Mouse (Mus musculus) Patski (cell line): ENCODE data around the gene Evx2. TPM values are rescaled to one million over a fixed set of nuclear protein-coding genes. Genes with fewer than 3 reads are reported as not detected.

Experiments
- ATAC-seq: fragments of 100-300 bp; one replicate; pipeline ENCODE4 v1.8.0; 2021
- CTCF ChIA-PET: fragments of 350-600 bp; sonication (Branson Sonifier 250); formaldehyde crosslinking; loops from one replicate; lab custom pipeline; 2022; ENCODE audit warnings: inconsistent platforms; lab: Charles Lee
- POLR2A ChIA-PET: fragments of 350-600 bp; sonication (Branson Sonifier 250); formaldehyde crosslinking; loops from one replicate; lab custom pipeline; 2022; ENCODE audit warnings: antibody characterized with exemption, inconsistent platforms; lab: Charles Lee
- DNase-seq: peaks from one replicate; pipeline ENCODE4 v3.0.0-alpha.2; 2011; ENCODE audit warnings: low read depth, low spot score
- H3K27me3 ChIP-seq: fragments of 371-371 bp; one replicate; pipeline ENCODE4 v1.5.1; 2021
- CTCF ChIP-seq: fragments of 100-300 bp; IDR thresholded peaks from one replicate; pipeline ENCODE4 v1.5.1; 2021
- in situ Hi-C: fragments of 300-500 bp; cut with MboI; formaldehyde crosslinking; loops from 3 replicates; pipeline ENCODE4 v1.11.1; 2018; ENCODE audit warnings: low pct_unique_long_range_greater_than_20kb, mixed read lengths
- polyA plus RNA-seq: library from polyadenylated mRNA; unstranded; gene quantifications from one replicate; pipeline ENCODE4 v1.2.3, GENCODE M21; 2021

The Evx2 gene
- not detected for polyA plus RNA-seq

- CTCF ChIA-PET = no interaction called here
Measured at GRCm38 (mm10) chr2:74659507-74660005, at the start of gene Evx2. TSS of gene Evx2 (minus strand) at chr2:74659557.

GRCm38 (mm10) chr2:74708676-74709075 is 49.3 kb upstream of the Evx2 start:
- TF ChIP-seq CTCF = no peak
- peaks cover 16% of the 10 kb centered on the region for H3K27me3 ChIP-seq
- in situ Hi-C loops = no loop called here
- ATAC-seq (no peak), DNase-seq (no peak)
- POLR2A ChIA-PET = no interaction called here
- CTCF ChIA-PET = interaction anchor here (1.1 to 1.4 kb wide), 2 partner anchors 442 kb away, joined by 3 to 4 read pairs; no protein-coding TSS in a partner anchor

More at GRCm38 (mm10) chr2:74659507-74660005, at the start of gene Evx2:
- ATAC-seq (no peak), DNase-seq (no peak)
- POLR2A ChIA-PET = no interaction called here
- H3K27me3 ChIP-seq = peaks cover 72% of the 10 kb centered on the region
- TF ChIP-seq CTCF = no peak
- in situ Hi-C loops = loop anchor here (5.0 to 25.0 kb wide), 5 partner anchors 362 to 1097 kb away; partner anchors contain the start of gene Chn1

GRCm38 (mm10) chr2:74707599-74707998 is 48.2 kb upstream of the Evx2 start:
- POLR2A ChIA-PET = no interaction called here
- DNase-seq = no peak
- peaks cover 16% of the 10 kb centered on the region for H3K27me3 ChIP-seq
- no peak for ATAC-seq
- CTCF ChIA-PET = interaction anchor here (1.4 kb wide), 1 partner anchor 443 kb away, joined by 4 read pairs; no protein-coding TSS in a partner anchor
- in situ Hi-C loops = no loop called here
- no peak for TF ChIP-seq CTCF

- ChIA-PET POLR2A (interaction anchor here (0.6 to 0.7 kb wide), 2 partner anchors 42 to 451 kb away, joined by 3 to 4 read pairs; no protein-coding TSS in a partner anchor), CTCF (interaction anchor here (1.5 kb wide), 1 partner anchor 9 kb away, joined by 3 read pairs; no protein-coding TSS in a partner anchor)
- in situ Hi-C loops = no loop called here
- no peak for DNase-seq
- peaks cover 16% of the 10 kb centered on the region for H3K27me3 ChIP-seq
- no peak for ATAC-seq
- no peak for TF ChIP-seq CTCF
Measured at GRCm38 (mm10) chr2:74706393-74706960, 47.1 kb upstream of the Evx2 start.

GRCm38 (mm10) chr2:74705467-74706089 is 46.2 kb upstream of the Evx2 start:
- ATAC-seq = peak; percentile 63
- CTCF ChIA-PET = interaction anchor here (0.7 to 1.5 kb wide), 2 partner anchors 10 to 446 kb away, joined by 3 read pairs; no protein-coding TSS in a partner anchor
- H3K27me3 ChIP-seq = peaks cover 16% of the 10 kb centered on the region
- no peak for TF ChIP-seq CTCF
- POLR2A ChIA-PET = interaction anchor here (0.6 to 0.7 kb wide), 3 partner anchors 258 to 1193 kb away, joined by 3 to 7 read pairs (median 3); no protein-coding TSS in a partner anchor
- DNase-seq = no peak
- in situ Hi-C loops = no loop called here

GRCm38 (mm10) chr2:74704999-74705466 is 45.7 kb upstream of the Evx2 start:
- peaks cover 16% of the 10 kb centered on the region for H3K27me3 ChIP-seq
- DNase-seq (no peak), ATAC-seq (peak; percentile 45)
- in situ Hi-C loops = loop anchor here (5.0 kb wide), 2 partner anchors 612 to 882 kb away; no protein-coding TSS in a partner anchor
- ChIA-PET CTCF (no interaction called here), POLR2A (interaction anchor here (0.6 kb wide), 1 partner anchor 258 kb away, joined by 3 read pairs; no protein-coding TSS in a partner anchor)
- TF ChIP-seq CTCF = no peak

DNA sequence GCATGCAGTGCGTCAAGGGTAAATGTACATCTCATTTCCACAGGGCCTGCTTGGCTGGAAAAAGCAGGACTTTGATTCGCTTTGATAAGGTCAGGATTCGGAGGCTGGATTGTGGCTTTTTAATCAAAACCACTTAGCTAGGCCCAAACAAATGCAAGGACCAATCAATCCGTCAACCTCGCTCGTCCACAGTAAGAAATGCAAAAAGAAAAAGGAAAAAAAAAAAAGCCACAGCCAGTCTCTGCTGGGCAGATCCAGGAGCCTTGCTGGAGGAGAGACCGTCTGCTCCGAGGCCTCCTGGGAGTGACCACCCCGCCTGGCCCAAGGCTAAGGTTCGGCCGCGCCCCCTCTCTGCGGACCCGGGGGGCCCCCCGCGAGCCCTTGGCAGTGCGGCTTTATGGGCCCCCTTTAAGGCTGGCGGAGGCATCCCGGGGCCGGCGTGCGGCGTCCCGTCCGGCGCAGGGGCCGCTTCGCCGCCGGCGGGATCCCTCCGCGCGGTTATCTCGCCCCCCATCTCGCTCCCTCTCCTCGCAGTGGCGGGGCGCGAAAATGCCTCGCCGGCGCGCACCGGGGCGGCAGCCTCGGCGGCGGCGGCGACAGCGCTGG is 45.1 kb upstream of the Evx2 start, which contains the start of gene Hoxd8:
Gene Hoxd8 (plus strand): TSS at position 223 of the 606 bp plus-strand sequence.
- in situ Hi-C loops = loop anchor here (5.0 kb wide), 2 partner anchors 613 to 883 kb away; no protein-coding TSS in a partner anchor
- DNase-seq (no peak), ATAC-seq (peak; percentile 24)
- CTCF ChIA-PET = interaction anchor here (1.0 kb wide), 1 partner anchor 446 kb away, joined by 3 read pairs; no protein-coding TSS in a partner anchor
- peaks cover 16% of the 10 kb centered on the region for H3K27me3 ChIP-seq
- TF ChIP-seq CTCF = no peak
- POLR2A ChIA-PET = no interaction called here

- DNase-seq (no peak), ATAC-seq (no peak)
- H3K27me3 ChIP-seq = peaks cover 16% of the 10 kb centered on the region
- POLR2A ChIA-PET = no interaction called here
- no peak for TF ChIP-seq CTCF
- CTCF ChIA-PET = interaction anchor here (1.0 kb wide), 1 partner anchor 447 kb away, joined by 3 read pairs; no protein-coding TSS in a partner anchor
- in situ Hi-C loops = loop anchor here (5.0 kb wide), 2 partner anchors 613 to 883 kb away; no protein-coding TSS in a partner anchor
Measured at GRCm38 (mm10) chr2:74703720-74704392, 44.5 kb upstream of the Evx2 start.

DNA sequence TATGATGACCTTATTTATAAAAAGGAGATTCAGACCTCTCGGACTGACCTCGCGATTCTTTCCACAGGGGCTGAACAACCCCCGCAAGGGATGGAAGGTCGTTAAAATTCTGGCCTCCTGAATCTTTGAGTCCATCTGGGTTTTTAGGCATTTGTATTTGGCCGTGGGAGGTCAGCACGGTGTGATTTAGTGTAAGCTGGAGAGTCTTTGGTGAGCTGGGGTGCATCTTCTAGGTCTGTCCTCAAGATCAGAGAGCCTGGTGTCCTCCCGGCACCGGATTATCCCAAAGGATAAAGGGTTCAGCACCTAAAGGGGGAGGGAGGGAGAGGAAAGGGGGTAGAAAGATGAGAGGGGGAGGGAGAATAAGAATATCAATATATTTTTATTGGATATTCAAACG is 44.0 kb upstream of the Evx2 start:
- in situ Hi-C loops = loop anchor here (5.0 kb wide), 2 partner anchors 614 to 884 kb away; no protein-coding TSS in a partner anchor
- POLR2A ChIA-PET = no interaction called here
- ATAC-seq (no peak), DNase-seq (no peak)
- CTCF ChIA-PET = interaction anchor here (0.6 to 1.7 kb wide), 3 partner anchors 431 to 540 kb away, joined by 3 to 4 read pairs (median 3); no protein-coding TSS in a partner anchor
- TF ChIP-seq CTCF = no peak
- H3K27me3 ChIP-seq = peaks cover 16% of the 10 kb centered on the region
